Mouse (Mus musculus) lung, adult 2 months (tissue): ENCODE results near the gene Snd1. TPM values are rescaled to one million over a fixed set of nuclear protein-coding genes. Genes with fewer than 3 reads are reported as not detected.

Experiments used
- DNase-seq: peaks from one replicate; pipeline ENCODE4 v3.0.0; 2022
- H3K4me1 ChIP-seq: fragments of 200-500 bp; 2 replicates; pipeline ENCODE4 v1.6.1; 2011; ENCODE audit warnings: low read length; ENCODE audit not compliant: control insufficient read depth, insufficient read depth
- H3K4me3 ChIP-seq: fragments of 200-500 bp; replicated peaks from 2 replicates; pipeline ENCODE3; 2011; ENCODE audit warnings: low read depth, mild to moderate bottlenecking, control low read depth, low read length; ENCODE audit errors: extremely low read depth
- CTCF ChIP-seq: fragments of 200-500 bp; IDR thresholded peaks from 2 replicates; pipeline ENCODE4 v1.5.1; 2011; ENCODE audit warnings: mild to moderate bottlenecking, low read length, control low read depth; ENCODE audit not compliant: insufficient read depth
- POLR2A ChIP-seq: fragments of 200-500 bp; IDR thresholded peaks from 2 replicates; pipeline ENCODE4 v1.6.1; 2011; ENCODE audit warnings: low read depth, mild to moderate bottlenecking, control low read depth, low read length, borderline replicate concordance; ENCODE audit errors: extremely low read depth
- WGBS: fragments of 180-500 bp; shearing (Covaris S2); methylation state at CpG from one replicate; pipeline ENCODE4 v1.1.7; 2018; 5-methylcytosine and 5-hydroxymethylcytosine counted together
- polyA plus RNA-seq: library from polyadenylated mRNA; depleted of rRNA; stranded (reverse); fragments of >200 nt; gene quantifications from 2 replicates; pipeline ENCODE4 v1.2.3, GENCODE M21; 2012

The Snd1 gene
- polyA plus RNA-seq, 1 experiment = 88.3 TPM

GRCm38 (mm10) chr6:28600404-28600803 lies 125.5 kb downstream of the Snd1 start:
- DNase-seq = no peak
- no peak overlapping the region for H3K4me3 ChIP-seq
- no peak for TF ChIP-seq CTCF
- TF ChIP-seq POLR2A = no peak
- no peaks in the 10 kb centered on the region for H3K4me1 ChIP-seq

- Histone ChIP-seq H3K4me3 (no peak overlapping the region), H3K4me1 (no peaks in the 10 kb centered on the region)
- 70% methylated on average over 3 of the region's 3 CpGs for WGBS
- no peak for DNase-seq
- no peak for TF ChIP-seq CTCF
- no peak for TF ChIP-seq POLR2A
Measured at GRCm38 (mm10) chr6:28603401-28603800, 128.5 kb downstream of the Snd1 start.

- no peak for DNase-seq
- Histone ChIP-seq H3K4me1 (no peaks in the 10 kb centered on the region), H3K4me3 (no peak overlapping the region)
- TF ChIP-seq POLR2A = no peak
- no peak for TF ChIP-seq CTCF
- 60% methylated on average over 3 of the region's 3 CpGs for WGBS
Measured at GRCm38 (mm10) chr6:28603823-28604222, 128.9 kb downstream of the Snd1 start.

- WGBS = 73% methylated on average over 4 of the region's 4 CpGs
Measured at GRCm38 (mm10) chr6:28609291-28609690, 134.4 kb downstream of the Snd1 start.

GRCm38 (mm10) chr6:28610127-28610526 lies 135.2 kb downstream of the Snd1 start:
- 89% methylated on average over 1 of the region's 1 CpGs for WGBS
- no peak for DNase-seq
- Histone ChIP-seq H3K4me1 (no peaks in the 10 kb centered on the region; the same call in 1 of the 2 replicates), H3K4me3 (no peak overlapping the region)
- TF ChIP-seq POLR2A = no peak

More at GRCm38 (mm10) chr6:28609291-28609690, 134.4 kb downstream of the Snd1 start:
- TF ChIP-seq POLR2A (no peak), CTCF (no peak)
- DNase-seq = no peak
- Histone ChIP-seq H3K4me3 (no peak overlapping the region), H3K4me1 (no peaks in the 10 kb centered on the region; the same call in 1 of the 2 replicates)

GRCm38 (mm10) chr6:28613441-28613840 lies 138.5 kb downstream of the Snd1 start:
- 83% methylated on average over 4 of the region's 4 CpGs for WGBS
- peaks cover 4% of the 10 kb centered on the region for H3K4me1 ChIP-seq
- TF ChIP-seq POLR2A (no peak), CTCF (no peak)
- DNase-seq = no peak
- H3K4me3 ChIP-seq = no peak overlapping the region

- no peak for TF ChIP-seq CTCF
- no peak for TF ChIP-seq POLR2A
- H3K4me3 ChIP-seq = no peak overlapping the region
- 82% methylated on average over 4 of the region's 4 CpGs for WGBS
- H3K4me1 ChIP-seq = peaks cover 11% of the 10 kb centered on the region
- no peak for DNase-seq
Measured at GRCm38 (mm10) chr6:28614856-28615255, 139.9 kb downstream of the Snd1 start.

- Histone ChIP-seq H3K4me3 (no peak overlapping the region), H3K4me1 (peaks cover 11% of the 10 kb centered on the region)
- DNase-seq = no peak
- TF ChIP-seq POLR2A = no peak
- no peak for TF ChIP-seq CTCF
- WGBS = 84% methylated on average over 3 of the region's 3 CpGs
Measured at GRCm38 (mm10) chr6:28615408-28615807, 140.5 kb downstream of the Snd1 start.

- no peak for DNase-seq
- H3K4me1 ChIP-seq = peaks cover 11% of the 10 kb centered on the region
- WGBS = 69% methylated on average over 3 of the region's 3 CpGs
- no peak overlapping the region for H3K4me3 ChIP-seq
- TF ChIP-seq CTCF (no peak), POLR2A (no peak)
Measured at GRCm38 (mm10) chr6:28615966-28616365, 141.0 kb downstream of the Snd1 start.

GRCm38 (mm10) chr6:28618299-28618698 lies 143.4 kb downstream of the Snd1 start:
- no peak for TF ChIP-seq CTCF
- TF ChIP-seq POLR2A = no peak
- DNase-seq = no peak
- 47% methylated on average over 3 of the region's 3 CpGs for WGBS
- Histone ChIP-seq H3K4me1 (peaks cover 13% of the 10 kb centered on the region), H3K4me3 (no peak overlapping the region)
